Mouse (Mus musculus) thymus, postnatal 10 days (tissue): ENCODE data around the gene 1700003E16Rik.

ENCODE experiments used
- DNase-seq, 2 experiments: peaks; one replicate each; pipeline ENCODE4 v3.0.0; 2021; ENCODE audit warnings: low spot score in 2 of 2

Gene 1700003E16Rik

DNA sequence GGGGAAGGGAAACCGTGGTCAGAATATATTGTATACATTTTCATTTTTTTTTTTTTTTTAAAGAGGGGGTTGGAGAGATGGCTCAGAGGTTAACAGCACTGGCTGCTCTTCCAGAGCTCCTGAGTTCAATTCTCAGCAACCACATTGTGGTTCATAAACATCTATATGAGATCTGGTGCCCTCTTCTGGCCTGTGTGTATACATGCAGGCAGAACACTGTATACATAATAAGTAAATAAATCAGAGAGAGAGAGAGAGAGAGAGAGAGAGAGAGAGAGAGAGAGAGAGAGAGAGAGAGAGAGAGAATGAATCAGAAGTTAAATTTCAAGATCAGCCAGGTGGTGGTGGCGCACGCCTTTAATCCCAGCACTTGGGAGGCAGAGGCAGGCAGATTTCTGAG lies 3.3 kb downstream of the 1700003E16Rik start:
- DNase-seq: peak in 1 of 2 experiments; percentile 62

GRCm38 (mm10) chr6:83161442-83161841 lies 5.2 kb downstream of the 1700003E16Rik start:
- DNase-seq: no peak

DNA sequence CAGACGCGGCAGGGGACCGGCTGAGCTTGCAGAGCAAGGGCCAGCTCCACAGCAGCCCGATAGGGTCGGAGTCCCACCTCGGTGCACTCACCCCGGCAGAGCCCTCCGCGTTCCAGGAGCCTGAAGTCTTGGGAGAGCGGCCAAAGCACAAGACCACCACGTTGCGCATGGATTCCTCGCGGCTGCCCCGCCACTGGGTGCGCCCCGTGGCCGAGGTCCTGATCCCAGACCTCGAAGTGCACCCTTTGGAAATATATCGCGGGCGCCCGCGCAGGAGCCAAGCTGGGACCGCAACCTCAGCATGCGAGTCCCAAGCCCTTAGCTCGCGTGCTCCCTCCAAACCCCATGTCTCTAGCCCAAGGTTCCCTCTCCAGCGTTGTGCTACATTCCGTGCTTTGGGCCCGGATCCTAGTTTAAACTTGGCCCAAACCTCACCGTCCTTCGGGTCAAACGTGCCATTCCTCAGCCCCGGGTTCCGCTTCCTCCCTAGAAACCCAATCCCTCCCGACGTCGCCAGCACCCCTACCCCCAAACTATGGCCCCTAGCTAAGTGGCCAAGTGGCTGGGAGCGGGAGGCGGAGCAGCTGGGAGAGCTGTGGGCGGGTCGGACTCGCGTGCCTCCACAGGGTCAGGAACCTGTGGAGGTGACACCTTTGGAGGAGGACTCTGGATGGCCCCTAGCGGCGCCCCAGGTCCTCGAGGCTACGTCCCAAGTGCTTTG lies 5.9 kb downstream of the 1700003E16Rik start:
- no peak for DNase-seq

- peak in 1 of 2 experiments; percentile 52 for DNase-seq
These were observed 6.5 kb downstream of the 1700003E16Rik start for GRCm38 (mm10) chr6:83162701-83163100.

- DNase-seq: no peak
These were observed 8.9 kb downstream of the 1700003E16Rik start for GRCm38 (mm10) chr6:83165026-83165606.

DNA sequence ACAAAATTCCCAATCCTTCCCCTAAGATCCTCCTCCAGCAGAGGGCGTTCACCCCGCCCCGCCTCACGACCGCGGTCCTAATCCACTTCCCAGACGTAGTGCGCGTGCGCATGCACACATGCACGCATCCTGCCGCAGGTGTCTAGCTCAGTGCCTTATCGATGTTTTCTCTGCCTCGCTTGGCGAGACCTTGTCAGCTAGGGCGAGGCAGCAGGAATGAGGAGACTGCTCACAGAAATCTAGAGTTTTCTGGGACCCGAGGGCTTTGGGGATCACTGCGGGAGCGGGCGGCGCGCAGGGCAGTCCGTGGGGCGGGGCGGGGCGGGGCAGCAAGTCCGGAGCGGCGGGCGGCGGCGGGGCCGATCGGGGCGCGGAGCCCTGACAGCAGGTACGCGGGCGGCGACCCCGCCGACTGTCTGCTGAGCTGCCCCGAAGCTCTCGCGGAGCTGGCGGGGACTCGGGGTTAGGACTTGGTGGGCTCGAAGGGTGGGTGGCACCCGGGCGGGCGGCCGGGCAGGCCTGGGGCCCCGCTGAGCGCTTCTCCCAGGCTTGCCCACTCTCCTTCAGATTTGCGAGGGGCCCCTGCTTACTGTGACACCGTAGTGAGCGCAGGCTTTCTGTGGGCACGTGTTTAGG lies 9.5 kb downstream of the 1700003E16Rik start, which contains the start of gene Dctn1:
Gene Dctn1, plus strand, starts transcription at position 314 of the 636 bp plus-strand sequence.
- peak; percentile 88 to 94 for DNase-seq

DNA sequence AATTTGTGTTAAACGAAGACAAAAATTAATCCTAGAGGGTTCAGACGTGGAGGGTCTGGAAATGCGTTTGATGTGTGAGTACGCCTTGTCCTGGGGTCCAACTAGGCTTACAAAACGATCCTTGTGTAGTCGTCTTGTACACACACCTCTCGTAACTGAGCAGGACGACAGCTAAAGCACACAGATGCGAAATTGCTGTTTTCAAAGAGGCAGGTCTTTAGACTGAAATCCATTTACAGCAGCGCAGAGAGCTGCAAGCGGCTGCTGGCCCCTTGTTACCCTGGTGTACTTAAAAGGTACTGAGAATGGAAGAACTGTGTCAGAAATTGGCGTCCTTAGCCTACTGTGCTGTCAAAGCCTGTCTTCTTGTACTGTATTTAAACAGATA lies 10.0 kb downstream of the 1700003E16Rik start:
- DNase-seq: no peak

DNA sequence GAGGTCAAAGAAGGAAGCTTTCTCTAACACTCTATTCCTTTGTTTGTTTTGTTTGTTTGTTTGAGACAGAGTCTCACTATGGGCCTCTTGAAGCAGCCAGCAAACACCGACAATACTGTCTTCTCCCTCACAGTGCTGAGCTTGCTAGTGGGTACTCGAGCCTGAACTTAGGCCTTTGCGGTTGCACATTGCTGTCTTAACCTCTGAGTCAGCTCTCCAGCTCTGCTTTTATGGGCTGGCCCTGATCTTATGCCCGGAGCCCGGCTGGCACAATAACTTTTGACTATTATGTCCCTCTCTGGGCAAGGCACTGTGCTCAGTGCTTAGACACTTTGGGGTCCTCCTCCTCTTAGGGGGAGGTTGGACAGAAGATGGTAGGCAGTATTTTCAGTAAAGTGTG lies 13.7 kb downstream of the 1700003E16Rik start:
- no peak for DNase-seq

DNA sequence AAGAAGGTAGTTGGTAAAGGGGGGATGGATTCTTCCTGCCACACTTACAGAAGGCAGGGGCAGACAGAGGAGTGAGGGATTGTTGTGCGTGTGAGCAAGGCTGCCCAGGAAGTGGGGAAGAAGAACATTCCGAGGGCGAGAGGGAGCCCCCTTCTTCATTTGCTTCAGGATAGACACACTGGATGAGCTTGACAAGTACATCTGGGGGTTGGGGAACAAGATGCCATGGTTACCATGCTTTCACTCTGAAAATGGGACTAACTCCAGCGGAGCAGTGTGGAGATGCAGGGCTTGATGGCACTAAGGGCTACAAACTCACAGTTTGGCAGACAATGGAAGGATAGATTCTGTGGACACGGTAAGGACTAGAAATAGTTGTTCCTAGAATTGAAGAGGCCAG lies 14.9 kb downstream of the 1700003E16Rik start:
- DNase-seq: no peak

GRCm38 (mm10) chr6:83172240-83172920 lies 16.2 kb downstream of the 1700003E16Rik start:
- no peak for DNase-seq

GRCm38 (mm10) chr6:83175996-83176395 lies 19.8 kb downstream of the 1700003E16Rik start:
- DNase-seq: no peak

DNA sequence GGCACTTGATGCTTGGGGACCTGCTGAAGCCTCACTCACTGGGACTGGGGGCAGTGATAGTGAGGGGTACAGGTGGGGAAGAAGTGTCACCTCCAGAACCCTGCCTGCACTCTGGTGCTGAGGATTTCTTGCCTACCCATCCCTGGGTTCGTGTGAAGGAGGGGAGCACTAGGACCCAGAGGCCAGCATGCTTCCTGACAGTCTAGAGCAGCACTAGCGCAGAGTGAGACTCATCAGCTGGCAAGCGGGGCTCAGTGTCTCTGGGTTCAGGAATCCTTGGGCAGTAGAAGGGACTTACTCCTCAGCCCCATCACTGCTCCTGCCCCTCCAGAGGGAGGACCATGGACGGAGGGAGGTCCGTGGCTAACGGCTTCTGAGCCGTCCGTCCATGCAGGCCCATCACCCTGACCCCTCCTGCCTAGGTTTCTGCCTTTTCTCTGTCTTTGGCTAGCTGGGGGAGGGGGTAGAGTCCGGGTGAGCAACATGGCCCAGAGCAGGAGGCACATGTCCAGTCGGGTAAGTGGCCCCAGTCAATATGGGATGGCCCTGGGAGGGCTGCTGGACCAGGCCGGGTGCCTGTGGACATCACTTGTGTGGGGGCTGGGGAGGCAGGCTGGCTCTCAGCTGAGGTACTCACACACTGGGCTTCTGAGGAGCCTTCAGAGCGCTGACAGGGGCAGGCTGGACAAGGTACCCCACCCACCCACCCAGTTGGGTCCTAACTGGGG lies 23.4 kb downstream of the 1700003E16Rik start:
- no peak for DNase-seq

- no peak for DNase-seq
These were observed 24.4 kb downstream of the 1700003E16Rik start for GRCm38 (mm10) chr6:83180605-83181004.

DNA sequence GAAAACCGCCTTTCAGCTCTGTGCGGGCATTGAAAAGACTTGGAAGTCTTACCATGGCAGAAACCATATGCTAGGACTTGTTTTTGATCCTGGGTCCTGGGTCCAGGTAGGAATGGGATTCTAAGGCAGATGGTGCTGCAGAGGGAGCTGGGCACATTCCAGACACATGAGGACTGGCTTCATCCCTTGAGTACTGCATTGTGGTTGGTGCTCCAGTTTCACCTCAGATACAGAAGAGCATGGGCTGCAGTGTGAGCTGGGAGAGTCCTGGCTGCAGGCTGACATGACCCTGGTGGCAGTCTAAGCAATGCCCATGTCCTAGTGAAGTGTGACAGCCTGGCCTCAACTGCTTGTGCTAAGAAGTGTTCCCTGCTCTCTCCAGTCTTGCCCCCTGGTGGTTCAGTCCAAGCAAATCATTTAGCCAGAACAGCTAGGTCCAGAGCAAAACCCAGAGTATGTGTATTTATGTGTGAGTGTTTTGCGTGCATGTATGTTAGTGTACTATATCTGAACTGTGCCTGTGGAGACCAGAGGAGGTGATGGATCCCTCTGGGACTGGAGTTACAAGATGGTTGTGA lies 28.7 kb downstream of the 1700003E16Rik start:
- no peak for DNase-seq

GRCm38 (mm10) chr6:83185895-83186861 lies 30.0 kb downstream of the 1700003E16Rik start:
- DNase-seq: peak; percentile 14 to 25

GRCm38 (mm10) chr6:83186946-83187345 lies 30.7 kb downstream of the 1700003E16Rik start:
- DNase-seq: no peak

DNA sequence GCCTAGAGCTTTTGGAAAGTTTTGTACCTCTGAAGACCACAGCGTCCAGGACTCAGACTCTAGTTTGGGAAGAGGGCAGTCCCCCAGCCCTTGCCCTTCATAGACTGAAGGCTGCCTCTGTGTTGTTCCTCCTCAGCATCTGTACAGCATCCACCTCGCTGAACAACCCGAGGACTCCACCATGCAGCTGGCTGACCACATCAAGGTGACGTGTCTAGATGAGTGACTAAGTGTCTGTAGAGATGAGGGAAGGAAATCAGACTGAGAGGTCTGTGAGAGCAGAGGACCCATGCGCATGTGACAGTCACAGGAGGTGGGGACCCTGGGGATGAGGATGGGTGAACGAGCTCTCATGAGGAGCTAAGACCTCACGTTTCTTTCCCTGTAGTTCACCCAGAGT lies 37.4 kb downstream of the 1700003E16Rik start:
- peak; percentile 20 to 27 for DNase-seq

- DNase-seq: no peak
These were observed 41.3 kb downstream of the 1700003E16Rik start for GRCm38 (mm10) chr6:83197345-83198004.

DNA sequence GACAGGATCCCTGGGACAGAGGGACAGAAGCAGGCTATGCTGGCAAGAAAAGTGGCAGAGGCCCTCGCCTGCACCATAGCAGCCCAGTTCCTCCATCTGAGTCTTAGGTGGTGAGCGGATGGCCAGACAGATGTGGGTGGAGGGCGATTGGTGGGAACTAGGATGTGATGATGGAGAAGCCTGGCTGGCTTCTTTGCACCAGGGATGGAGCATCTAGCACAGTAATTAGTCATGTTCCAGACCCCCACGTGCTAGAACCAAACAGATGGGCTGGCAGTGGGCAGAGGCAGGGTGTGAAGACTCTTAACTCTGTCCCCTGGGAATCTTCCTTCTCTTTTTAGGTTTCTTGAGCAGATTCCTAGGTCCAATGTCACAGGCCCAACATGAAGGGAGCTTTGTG lies 47.1 kb downstream of the 1700003E16Rik start:
- DNase-seq: no peak

DNA sequence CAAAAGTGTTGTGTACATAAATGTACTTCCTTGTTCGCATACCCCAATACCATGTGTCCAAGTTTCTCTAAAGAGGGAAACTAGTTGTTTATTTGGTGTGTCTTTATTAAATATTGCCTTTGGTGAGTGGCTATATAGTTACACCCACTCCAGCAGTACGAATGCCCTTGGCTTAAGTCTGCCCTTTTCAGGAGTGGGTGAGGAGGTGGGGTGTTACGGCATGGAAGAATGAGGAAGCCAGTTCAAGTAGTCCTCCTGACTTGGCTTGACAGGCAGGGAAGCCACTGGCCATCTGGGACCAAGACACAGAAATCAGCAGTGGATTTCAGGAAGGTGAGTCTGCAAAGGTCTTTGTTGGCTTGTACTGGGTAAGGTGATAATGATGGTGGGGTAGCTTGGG lies 49.6 kb downstream of the 1700003E16Rik start:
- no peak for DNase-seq
